Mouse (Mus musculus) small intestine, adult 2 months (tissue): ENCODE data around the gene Try4. TPM values are rescaled to one million over a fixed set of nuclear protein-coding genes. Genes with fewer than 3 reads are reported as not detected.
"Not testable (repeated sequence)": the region's sequence is repeated elsewhere in the genome, so short reads cannot be mapped to it uniquely, and the experiment has no call there.

Experiments
- H3K27ac ChIP-seq: fragments of 200-500 bp; 2 replicates; pipeline ENCODE4 v1.5.1; 2012; ENCODE audit warnings: low read depth, low read length, control low read depth, inconsistent platforms; ENCODE audit not compliant: insufficient read depth
- H3K27me3 ChIP-seq: fragments of 200-500 bp; 2 replicates; pipeline ENCODE4 v1.6.1; 2012; ENCODE audit warnings: mild to moderate bottlenecking, moderate library complexity, low read length, inconsistent platforms; ENCODE audit not compliant: control insufficient read depth, insufficient read depth
- H3K36me3 ChIP-seq: fragments of 200-500 bp; 2 replicates; pipeline ENCODE4 v1.6.1; 2012; ENCODE audit warnings: mild to moderate bottlenecking, low read length, control low read depth, inconsistent platforms; ENCODE audit not compliant: control insufficient read depth, insufficient read depth
- H3K4me1 ChIP-seq: fragments of 200-500 bp; 2 replicates; pipeline ENCODE4 v1.6.1; 2012; ENCODE audit warnings: low read length, inconsistent platforms, mixed read lengths; ENCODE audit not compliant: control insufficient read depth, insufficient read depth, insufficient read length
- H3K4me3 ChIP-seq: fragments of 200-500 bp; 2 replicates; pipeline ENCODE4 v1.5.1; 2012; ENCODE audit warnings: low read depth, mild to moderate bottlenecking, control low read depth, inconsistent platforms, low read length, moderate library complexity
- CTCF ChIP-seq: fragments of 200-500 bp; IDR thresholded peaks from 2 replicates; pipeline ENCODE4 v1.5.1; 2012; ENCODE audit warnings: low read depth, mild to moderate bottlenecking, control low read depth, inconsistent platforms, low read length, moderate library complexity, mixed read lengths; ENCODE audit not compliant: insufficient replicate concordance, insufficient read length; ENCODE audit errors: extremely low read depth
- POLR2A ChIP-seq: fragments of 200-500 bp; IDR thresholded peaks from 2 replicates; pipeline ENCODE4 v1.6.1; 2012; ENCODE audit warnings: low read depth, mild to moderate bottlenecking, control low read depth, inconsistent platforms, low read length, moderate library complexity
- WGBS: fragments of 180-500 bp; shearing (Covaris S2); methylation state at CpG from one replicate; pipeline ENCODE4 v1.1.7; 2018; 5-methylcytosine and 5-hydroxymethylcytosine counted together
- polyA plus RNA-seq: library from polyadenylated mRNA; depleted of rRNA; stranded (reverse); fragments of >200 nt; gene quantifications from 2 replicates; pipeline ENCODE4 v1.2.3, GENCODE M21; 2012; rRNA removed

Try4 gene
- 50.1 and 29,533 TPM in 2 replicates for polyA plus RNA-seq

GRCm38 (mm10) chr6:41301969-41302368 lies at the start of gene Try4:
Try4 (plus strand) TSS chr6:41302269.
- no peaks in the 10 kb centered on the region for H3K4me1 ChIP-seq
- WGBS, result 21% methylated on average over 1 of the region's 1 CpGs
- TF ChIP-seq CTCF (no peak), POLR2A (no peak)
- no peaks in the 10 kb centered on the region for H3K27me3 ChIP-seq
- H3K27ac ChIP-seq, result no peak within 1 kb of the TSS
- H3K36me3 ChIP-seq, result no peaks in the 10 kb centered on the region
- no peak within 1 kb of the TSS for H3K4me3 ChIP-seq

DNA sequence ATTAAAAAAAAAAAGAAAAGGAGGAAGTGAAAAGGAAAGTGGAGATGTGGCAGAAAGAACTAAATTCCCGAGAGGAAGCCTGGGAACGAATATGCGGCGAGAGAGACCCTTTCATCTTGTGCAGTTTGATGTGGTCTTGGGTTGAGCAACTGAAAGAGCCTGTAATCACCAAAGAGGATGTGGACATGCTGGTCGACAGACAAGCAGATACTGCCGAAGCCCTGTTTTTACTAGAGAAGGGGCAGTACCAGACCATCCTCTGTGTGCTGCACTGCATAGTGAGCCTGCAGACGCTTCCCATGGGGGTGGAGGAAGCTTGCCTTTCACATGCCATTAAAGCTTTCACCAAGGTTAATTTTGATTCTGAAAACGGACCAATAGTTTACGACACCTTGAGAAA lies 48.8 kb upstream of the Try4 start:
- not testable (repeated sequence) for H3K4me1 ChIP-seq, H3K36me3 ChIP-seq, H3K27me3 ChIP-seq, H3K27ac ChIP-seq, H3K4me3 ChIP-seq
- 81% methylated on average over 9 of the region's 9 CpGs for WGBS

GRCm38 (mm10) chr6:41256424-41256823 lies 45.6 kb upstream of the Try4 start:
- H3K4me3 ChIP-seq, result no peak overlapping the region
- no peaks in the 10 kb centered on the region for H3K4me1 ChIP-seq
- H3K36me3 ChIP-seq, result no peaks in the 10 kb centered on the region
- TF ChIP-seq CTCF (no peak), POLR2A (no peak)
- H3K27ac ChIP-seq, result no peak overlapping the region
- no peaks in the 10 kb centered on the region for H3K27me3 ChIP-seq
- 80% methylated on average over 2 of the region's 2 CpGs for WGBS

DNA sequence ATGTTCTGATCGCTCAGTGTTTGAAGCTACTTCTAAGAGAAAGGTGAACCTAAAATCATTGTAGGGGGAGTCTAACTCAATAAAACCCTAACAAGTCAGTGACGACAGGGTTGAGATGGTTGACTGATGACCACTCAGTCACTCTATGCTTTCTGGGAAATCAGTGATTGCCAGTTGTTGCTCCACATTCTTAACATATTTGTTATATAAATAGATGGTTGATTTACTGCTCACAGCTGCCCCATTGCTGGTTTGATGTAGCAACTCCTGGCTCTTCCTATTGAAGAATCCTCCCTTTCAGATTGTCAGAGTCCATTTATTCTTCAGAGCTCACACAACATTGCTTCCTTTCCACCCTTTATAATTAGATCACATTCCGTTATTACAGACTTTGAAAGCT lies 44.6 kb upstream of the Try4 start:
- no peaks in the 10 kb centered on the region for H3K27me3 ChIP-seq
- no peak for TF ChIP-seq POLR2A
- no peak for TF ChIP-seq CTCF
- WGBS, result 66% methylated on average over 3 of the region's 3 CpGs
- H3K4me3 ChIP-seq, result no peak overlapping the region
- no peaks in the 10 kb centered on the region for H3K4me1 ChIP-seq
- H3K36me3 ChIP-seq, result no peaks in the 10 kb centered on the region
- no peak overlapping the region for H3K27ac ChIP-seq

DNA sequence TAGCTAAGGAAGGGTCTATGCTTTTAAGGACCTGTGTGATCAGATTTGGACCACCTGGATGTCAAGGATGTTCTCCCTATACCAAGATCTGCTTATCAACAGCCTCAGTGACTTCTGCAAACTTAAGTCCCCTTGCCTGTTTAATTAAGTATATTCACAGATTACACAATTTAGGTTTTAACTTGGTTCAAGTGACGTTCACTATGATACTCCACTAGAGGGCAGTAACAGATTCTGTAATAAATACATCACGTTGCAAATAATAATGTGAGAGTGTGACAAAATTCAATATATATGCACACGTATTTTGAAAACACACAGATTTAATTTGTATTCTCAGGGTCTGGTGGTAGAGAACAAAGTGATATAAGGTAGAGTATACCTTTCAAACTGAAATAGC lies 39.3 kb upstream of the Try4 start:
- no peak for TF ChIP-seq CTCF
- no peak for TF ChIP-seq POLR2A
- Histone ChIP-seq H3K4me1 (no peaks in the 10 kb centered on the region), H3K27ac (no peak overlapping the region), H3K27me3 (no peaks in the 10 kb centered on the region), H3K36me3 (no peaks in the 10 kb centered on the region), H3K4me3 (no peak overlapping the region)
- WGBS, result 40% methylated on average over 3 of the region's 3 CpGs

DNA sequence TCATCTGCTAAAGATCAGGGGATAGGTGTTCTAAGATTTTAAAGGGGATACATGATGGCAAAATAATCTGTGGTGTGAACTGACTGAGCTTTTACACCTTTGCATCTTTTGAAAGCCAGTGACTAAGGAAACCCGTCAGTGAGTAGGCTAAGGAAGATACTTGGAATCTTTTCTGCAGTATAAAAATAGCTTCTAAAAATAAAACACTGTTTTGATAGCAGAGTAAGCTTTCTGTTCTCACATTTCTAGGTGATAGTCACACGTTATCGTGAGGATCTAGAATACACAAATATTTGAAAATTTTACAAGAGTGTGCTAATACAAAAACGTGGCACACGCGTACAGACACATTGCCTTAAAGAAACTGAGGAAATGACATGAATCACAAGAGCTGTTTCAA lies 35.9 kb upstream of the Try4 start:
- no peak overlapping the region for H3K27ac ChIP-seq
- no peaks in the 10 kb centered on the region for H3K36me3 ChIP-seq
- H3K4me1 ChIP-seq, result no peaks in the 10 kb centered on the region
- no peak for TF ChIP-seq POLR2A
- TF ChIP-seq CTCF, result no peak
- H3K27me3 ChIP-seq, result no peaks in the 10 kb centered on the region
- H3K4me3 ChIP-seq, result no peak overlapping the region
- 84% methylated on average over 6 of the region's 6 CpGs for WGBS

GRCm38 (mm10) chr6:41298255-41298654 lies 3.8 kb upstream of the Try4 start:
- Histone ChIP-seq H3K27ac (no peak overlapping the region), H3K27me3 (no peaks in the 10 kb centered on the region), H3K36me3 (no peaks in the 10 kb centered on the region), H3K4me1 (no peaks in the 10 kb centered on the region), H3K4me3 (no peak overlapping the region)
- 21% methylated on average over 1 of the region's 1 CpGs for WGBS
- TF ChIP-seq CTCF (no peak), POLR2A (no peak)

DNA sequence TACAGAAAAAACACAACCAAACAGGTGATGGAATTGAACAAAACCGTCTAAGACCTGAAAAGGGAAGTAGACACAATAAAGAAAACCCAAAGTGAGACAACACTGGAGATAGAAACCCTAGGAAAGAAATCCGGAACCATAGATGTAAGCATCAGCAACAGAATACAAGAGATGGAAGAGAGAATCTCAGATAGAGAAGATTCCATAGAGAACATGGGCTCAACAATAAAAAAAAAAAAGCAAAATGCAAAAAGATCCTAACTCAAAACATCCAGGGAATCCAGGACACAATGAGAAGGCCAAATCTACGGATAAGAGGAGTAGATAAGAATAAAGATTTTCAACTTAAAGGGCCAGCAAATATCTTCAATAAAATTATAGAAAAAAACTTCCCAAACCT lies 14.7 kb downstream of the Try4 start, which contains the start of gene Try5:
Gene Try5, minus strand, starts transcription at position 101 of the 400 bp plus-strand sequence.
- not testable (repeated sequence) for H3K4me3 ChIP-seq, H3K27me3 ChIP-seq, H3K27ac ChIP-seq, H3K4me1 ChIP-seq, H3K36me3 ChIP-seq
- WGBS, result 53% methylated on average over 3 of the region's 3 CpGs
